8 mouse cellular contexts compared by ENCODE assay signal in genomic region chr6:58906852-58907261, GRCm38 (mm10). TPM values are rescaled to one million over a fixed set of nuclear protein-coding genes. Genes with fewer than 3 reads are reported as not detected.
A peak's percentile ranks its signal among the peaks of the same experiment; 100 is the strongest.
DNase-seq lines count a peak whose midpoint lies in the region; ATAC-seq and TF ChIP-seq lines count a peak whose summit lies in the region.

Gene Nap1l5, minus strand, starts transcription at chr6:58907076.

- peak within 1 kb of the TSS; percentile 52 for H3K4me3 ChIP-seq in heart, embryonic 12.5 days
- H3K4me3 ChIP-seq in layer of hippocampus, adult 2 months, result peak within 1 kb of the TSS; percentile 63
- H3K4me3 ChIP-seq in lung, embryonic 16.5 days (ENCODE audit: low read length), result peak within 1 kb of the TSS; percentile 43

- H3K9ac ChIP-seq in heart, embryonic 12.5 days, result peak within 1 kb of the TSS; percentile 55; the same call in 1 of the 2 replicates
- peak within 1 kb of the TSS; percentile 43; the same call in 1 of the 2 replicates for H3K9ac ChIP-seq in lung, embryonic 16.5 days (ENCODE audit: low read length)

- no peak for TF ChIP-seq CTCF in layer of hippocampus, adult 2 months (conservative IDR thresholded peaks at IDR 0.05)

- peak within 1 kb of the TSS; percentile 79 for H3K4me2 ChIP-seq in heart, embryonic 12.5 days
- H3K4me2 ChIP-seq in lung, embryonic 16.5 days (ENCODE audit: low read depth, low read length), result peak within 1 kb of the TSS; percentile 56

- no peak within 1 kb of the TSS for H3K27ac ChIP-seq in heart, embryonic 12.5 days (ENCODE audit: poor library complexity, severe bottlenecking)
- H3K27ac ChIP-seq in layer of hippocampus, adult 2 months, result peak within 1 kb of the TSS; percentile 95
- H3K27ac ChIP-seq in lung, embryonic 16.5 days (ENCODE audit: low read length), result no peak within 1 kb of the TSS

- H3K4me1 ChIP-seq in heart, embryonic 12.5 days (replicated peaks), result no peaks in the 10 kb centered on the region
- H3K4me1 ChIP-seq in lung, embryonic 16.5 days (replicated peaks; ENCODE audit: control insufficient read depth, insufficient read depth, low read length), result 0 out of 2 replicates have a peak, but pooled peaks cover 4% of the 10 kb centered on the region

- peak; percentile 48; the same call in 1 of the 2 replicates for ATAC-seq in heart, embryonic 12.5 days (ENCODE audit: insufficient number of reproducible peaks, low FRiP score)
- peak; percentile 63 for ATAC-seq in lung, embryonic 16.5 days (ENCODE audit: low read depth)

- H3K9me3 ChIP-seq in heart, embryonic 12.5 days (replicated peaks), result peaks cover 19% of the 10 kb centered on the region
- peaks cover 15% of the 10 kb centered on the region for H3K9me3 ChIP-seq in lung, embryonic 16.5 days (ENCODE audit: control insufficient read depth, low read length)

- 56% methylated on average over 34 of the region's 34 CpGs for WGBS in heart, embryonic 12.5 days
- 53% methylated on average over 34 of the region's 34 CpGs for WGBS in lung, embryonic 16.5 days

- peak; percentile 31 for DNase-seq in kidney, adult 18-20 months
- no peak for DNase-seq in kidney, adult 8-10 months
- DNase-seq in embryo, embryonic 10 days (ENCODE audit: low spot score), result peak; percentile 37
- DNase-seq in layer of hippocampus, adult 2 months (ENCODE audit: low spot score in 2 of 2), result peak; percentile 71 to 82
- peak; percentile 86 for DNase-seq in right cerebral cortex, adult 18-20 months
- DNase-seq in thymus, postnatal 10 days (ENCODE audit: low spot score in 2 of 2), result no peak

- no peaks in the 10 kb centered on the region for H3K27me3 ChIP-seq in heart, embryonic 12.5 days (replicated peaks)
- no peaks in the 10 kb centered on the region for H3K27me3 ChIP-seq in lung, embryonic 16.5 days (ENCODE audit: control insufficient read depth, insufficient read depth, low read depth, low read length)

- H3K36me3 ChIP-seq in heart, embryonic 12.5 days, result peaks cover 31% of the 10 kb centered on the region
- peaks cover 7% of the 10 kb centered on the region; the same call in 1 of the 2 replicates for H3K36me3 ChIP-seq in lung, embryonic 16.5 days (ENCODE audit: control insufficient read depth, insufficient read depth, low read length)

RNA-seq across cellular contexts. Expression of gene Nap1l5, which starts in this region (rescaled TPM):
- 1.6 and 1.9 TPM in 2 replicates for polyA plus RNA-seq in heart, embryonic 12.5 days (2016; fragmentation: Nextera tagmentation; extraction: Ambion mirVana)
- 100 to 1,000 TPM; 229 to 242 TPM for total RNA-seq in layer of hippocampus, adult 2 months (2021)
- polyA plus RNA-seq in lung, embryonic 16.5 days (2015; fragmentation: Nextera tagmentation; extraction: Ambion mirVana), result 1.7 and 2.6 TPM in 2 replicates

Comparison
In these comparisons a context has a peak if more than half of its experiments do, and no peak if none do; other contexts are left out.
1. DNase-seq: peak in kidney, adult 18-20 months (single experiment), embryo, embryonic 10 days (single experiment), layer of hippocampus, adult 2 months (2 of 2) and right cerebral cortex, adult 18-20 months (single experiment); none in kidney, adult 8-10 months (0 of 2) and thymus, postnatal 10 days (0 of 2).
2. Peak in every context shown above with its lines, with median percentiles within 50 percentile points of each other: H3K4me3 ChIP-seq.